Mouse (Mus musculus) liver, postnatal 0 days (tissue): Measurements from ENCODE around the gene Nectin2. TPM values are rescaled to one million over a fixed set of nuclear protein-coding genes. Genes with fewer than 3 reads are reported as not detected.

Source experiments
- ATAC-seq: fragments of 200-750 bp; cut with Nextera tagmentation; 2 replicates; pipeline ENCODE4 v1.8.0; 2017; ENCODE audit warnings: mild to moderate bottlenecking, moderate library complexity
- DNase-seq: peaks from one replicate; pipeline ENCODE4 v3.0.0-alpha.2; 2016
- H3K27ac ChIP-seq: fragments of 300-500 bp; sonication (generic); 2 replicates; pipeline ENCODE4 v1.5.1; 2014; ENCODE audit warnings: antibody characterized with exemption, moderate library complexity, mild to moderate bottlenecking, low read depth
- H3K27me3 ChIP-seq: fragments of 300-500 bp; sonication (generic); 2 replicates; pipeline ENCODE4 v1.6.1; 2014; ENCODE audit warnings: low read length, control low read depth, mixed read lengths; ENCODE audit not compliant: insufficient read depth
- H3K36me3 ChIP-seq: fragments of 300-500 bp; sonication (generic); replicated peaks from 2 replicates; pipeline ENCODE4 v1.6.1; 2014; ENCODE audit warnings: mild to moderate bottlenecking, control low read depth, low read length, moderate library complexity, mixed read lengths; ENCODE audit not compliant: insufficient read depth
- H3K4me1 ChIP-seq: fragments of 300-500 bp; sonication (generic); 2 replicates; pipeline ENCODE4 v1.6.1; 2014; ENCODE audit warnings: antibody characterized with exemption, mild to moderate bottlenecking, control low read depth; ENCODE audit not compliant: insufficient read depth
- H3K4me2 ChIP-seq: fragments of 300-500 bp; sonication (generic); 2 replicates; pipeline ENCODE4 v1.6.1; 2014; ENCODE audit warnings: low read depth, mild to moderate bottlenecking, low read length, moderate library complexity, mixed read lengths
- H3K4me3 ChIP-seq: fragments of 300-500 bp; sonication (generic); 2 replicates; pipeline ENCODE4 v1.5.1; 2014; ENCODE audit warnings: low read depth, low read length
- H3K9ac ChIP-seq: fragments of 300-500 bp; sonication (generic); replicated peaks from 2 replicates; pipeline ENCODE4 v1.6.1; 2014; ENCODE audit warnings: mild to moderate bottlenecking, moderate library complexity
- H3K9me3 ChIP-seq: fragments of 300-500 bp; sonication (generic); 2 replicates; pipeline ENCODE4 v1.6.1; 2016; ENCODE audit warnings: mild to moderate bottlenecking, control low read depth, low read length, mixed read lengths
- CTCF ChIP-seq: sonication (generic); IDR thresholded peaks from 2 replicates; pipeline ENCODE4 v1.5.1; 2016; ENCODE audit warnings: antibody characterized with exemption, low read depth
- EP300 ChIP-seq: IDR thresholded peaks from 2 replicates; pipeline ENCODE4 v1.6.1; 2016; ENCODE audit warnings: antibody characterized with exemption, low read depth, mild to moderate bottlenecking
- whole genome bisulfite sequencing: fragments of 180-500 bp; shearing (Covaris S2); extraction: QIAGEN DNeasy Blood & Tissue Kit; methylation state at CpG from one replicate; pipeline ENCODE4 v1.1.7; 2014; ENCODE audit not compliant: insufficient replicate concordance; 5-methylcytosine and 5-hydroxymethylcytosine counted together
- polyA plus RNA-seq: library from polyadenylated mRNA; unstranded; fragments of >200 nt; fragmentation: Nextera tagmentation; extraction: Ambion mirVana; gene quantifications from 2 replicates; pipeline ENCODE4 v1.2.1, GENCODE M21; 2015

The Nectin2 gene
- polyA plus RNA-seq, 1 experiment from 2014 or later, result 51.0 TPM

- Histone ChIP-seq H3K4me1 (0 out of 2 replicates have a peak, but pooled peaks cover 2% of the 10 kb centered on the region), H3K27ac (no peak overlapping the region), H3K4me3 (no peak overlapping the region), H3K9ac (no peak overlapping the region), H3K4me2 (no peak overlapping the region), H3K27me3 (no peaks in the 10 kb centered on the region), H3K36me3 (peaks cover 4% of the 10 kb centered on the region), H3K9me3 (0 out of 2 replicates have a peak, but pooled peaks cover 6% of the 10 kb centered on the region)
- TF ChIP-seq EP300, result no peak
- TF ChIP-seq CTCF, result no peak
- 88% methylated on average over 12 of the region's 12 CpGs for WGBS
- ATAC-seq (no peak), DNase-seq (no peak)
These were observed 26.1 kb downstream of the Nectin2 start for GRCm38 (mm10) chr7:19724167-19724566.

DNA sequence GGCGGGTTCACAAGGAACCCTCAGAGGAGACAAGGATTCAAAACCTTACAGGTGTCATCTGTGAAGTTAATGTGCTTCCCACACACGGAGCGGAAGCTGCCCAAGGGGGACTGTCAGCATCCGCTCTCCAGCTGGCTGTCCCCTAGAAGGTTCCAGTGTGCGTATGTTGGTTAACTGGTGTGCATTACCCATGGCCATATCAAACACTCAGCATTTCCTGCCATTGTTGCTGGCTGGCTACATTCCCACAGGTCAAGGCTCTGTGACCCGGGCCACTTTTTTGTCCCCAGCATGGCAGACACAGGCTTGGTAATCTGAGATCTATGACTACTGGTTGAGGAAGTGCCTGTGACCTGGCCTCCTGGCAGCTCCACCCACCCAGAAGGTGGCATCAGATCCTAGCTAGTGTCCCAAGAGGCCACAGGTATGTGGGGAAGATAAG, 27.5 kb downstream of the Nectin2 start:
- Histone ChIP-seq H3K27me3 (no peaks in the 10 kb centered on the region), H3K9me3 (0 out of 2 replicates have a peak, but pooled peaks cover 6% of the 10 kb centered on the region), H3K27ac (0 out of 2 replicates have a peak overlapping the region, but pooled peaks have one; percentile 29), H3K4me1 (0 out of 2 replicates have a peak, but pooled peaks cover 2% of the 10 kb centered on the region), H3K9ac (no peak overlapping the region), H3K4me3 (no peak overlapping the region), H3K4me2 (no peak overlapping the region), H3K36me3 (peaks cover 4% of the 10 kb centered on the region)
- ATAC-seq (peak; percentile 60), DNase-seq (peak; percentile 49)
- TF ChIP-seq CTCF (no peak), EP300 (no peak; the same call in 1 of the 2 replicates)
- WGBS, result 59% methylated on average over 6 of the region's 6 CpGs

- Histone ChIP-seq H3K4me2 (no peak overlapping the region), H3K9ac (no peak overlapping the region), H3K36me3 (peaks cover 4% of the 10 kb centered on the region; the same call in 1 of the 2 replicates), H3K4me3 (no peak overlapping the region), H3K27ac (no peak overlapping the region), H3K27me3 (no peaks in the 10 kb centered on the region), H3K4me1 (peaks cover 18% of the 10 kb centered on the region), H3K9me3 (0 out of 2 replicates have a peak, but pooled peaks cover 6% of the 10 kb centered on the region)
- no peak for TF ChIP-seq EP300
- TF ChIP-seq CTCF, result no peak
- DNase-seq, result no peak
- 69% methylated on average over 4 of the region's 4 CpGs for WGBS
- no peak for ATAC-seq
These were observed 31.1 kb downstream of the Nectin2 start for GRCm38 (mm10) chr7:19719200-19719599.

GRCm38 (mm10) chr7:19718297-19718952, 31.9 kb downstream of the Nectin2 start:
- ATAC-seq, result no peak
- Histone ChIP-seq H3K27me3 (no peaks in the 10 kb centered on the region), H3K4me2 (no peak overlapping the region), H3K27ac (no peak overlapping the region), H3K4me3 (no peak overlapping the region), H3K9ac (no peak overlapping the region), H3K9me3 (0 out of 2 replicates have a peak, but pooled peaks cover 6% of the 10 kb centered on the region), H3K4me1 (peaks cover 25% of the 10 kb centered on the region), H3K36me3 (no peaks in the 10 kb centered on the region; the same call in 1 of the 2 replicates)
- DNase-seq, result no peak
- no peak for TF ChIP-seq CTCF
- no peak for TF ChIP-seq EP300
- 74% methylated on average over 5 of the region's 5 CpGs for WGBS

- Histone ChIP-seq H3K36me3 (peaks cover 7% of the 10 kb centered on the region; the same call in 1 of the 2 replicates), H3K27me3 (no peaks in the 10 kb centered on the region), H3K4me2 (no peak overlapping the region), H3K4me1 (peaks cover 24% of the 10 kb centered on the region), H3K4me3 (no peak overlapping the region), H3K9me3 (0 out of 2 replicates have a peak, but pooled peaks cover 6% of the 10 kb centered on the region), H3K27ac (no peak overlapping the region), H3K9ac (no peak overlapping the region)
- DNase-seq, result no peak
- WGBS, result 80% methylated on average over 4 of the region's 4 CpGs
- no peak for ATAC-seq
- TF ChIP-seq EP300 (no peak), CTCF (no peak)
These were observed 32.9 kb downstream of the Nectin2 start for GRCm38 (mm10) chr7:19717346-19717745.

- no peaks in the 10 kb centered on the region for H3K27me3 ChIP-seq
- peaks cover 11% of the 10 kb centered on the region for H3K36me3 ChIP-seq
- ATAC-seq, result no peak
- 0 out of 2 replicates have a peak, but pooled peaks cover 6% of the 10 kb centered on the region for H3K9me3 ChIP-seq
- no peak overlapping the region for H3K9ac ChIP-seq
- no peak overlapping the region for H3K4me2 ChIP-seq
- peaks cover 24% of the 10 kb centered on the region for H3K4me1 ChIP-seq
- WGBS, result 82% methylated on average over 2 of the region's 2 CpGs
- H3K4me3 ChIP-seq, result no peak overlapping the region
- 0 out of 2 replicates have a peak overlapping the region, but pooled peaks have one; percentile 81 for H3K27ac ChIP-seq
- no peak for DNase-seq
- no peak for TF ChIP-seq EP300
- TF ChIP-seq CTCF, result no peak
These were observed 33.5 kb downstream of the Nectin2 start for GRCm38 (mm10) chr7:19716822-19717221.
